Mouse (Mus musculus) CH12.LX (cell line): Measurements from ENCODE around the gene Isyna1.

Source experiments
- CHD2 ChIP-seq: IDR thresholded peaks from 2 replicates; pipeline ENCODE4 v1.6.1; 2011; ENCODE audit warnings: low read length, improper control_type of control experiment
- CTCF ChIP-seq, 2 experiments: IDR thresholded peaks in 1 of 2; conservative IDR thresholded peaks in 1 of 2; 2 replicates each; pipeline ENCODE4 v1.5.1; 2011 to 2012; ENCODE audit warnings: low read depth in 2 of 2, low read length in 2 of 2, improper control_type of control experiment in 1 of 2, inconsistent platforms in 1 of 2, mild to moderate bottlenecking in 1 of 2, moderate library complexity in 1 of 2
- EP300 ChIP-seq: IDR thresholded peaks from 2 replicates; pipeline ENCODE4 v1.6.1; 2011; ENCODE audit warnings: low read length, improper control_type of control experiment
- KAT2A ChIP-seq: IDR thresholded peaks from 2 replicates; pipeline ENCODE4 v1.6.1; 2012; ENCODE audit warnings: low read length, improper control_type of control experiment, inconsistent platforms; ENCODE audit not compliant: insufficient replicate concordance
- MAX ChIP-seq: IDR thresholded peaks from 2 replicates; pipeline ENCODE4 v1.6.1; 2011; ENCODE audit warnings: low read length, improper control_type of control experiment
- MEF2A ChIP-seq: IDR thresholded peaks from 2 replicates; pipeline ENCODE4 v1.6.1; 2014; ENCODE audit warnings: low read depth, mild to moderate bottlenecking, inconsistent platforms, low read length, improper control_type of control experiment, borderline replicate concordance
- MYC ChIP-seq: IDR thresholded peaks from 2 replicates; pipeline ENCODE4 v1.6.1; 2011; ENCODE audit warnings: low read depth, mild to moderate bottlenecking, improper control_type of control experiment, low read length
- NRF1 ChIP-seq: IDR thresholded peaks from 2 replicates; pipeline ENCODE4 v1.6.1; 2014; ENCODE audit warnings: low read depth, mild to moderate bottlenecking, inconsistent platforms, low read length, improper control_type of control experiment, moderate library complexity
- POLR2A ChIP-seq: IDR thresholded peaks from 2 replicates; pipeline ENCODE4 v1.6.1; 2011; ENCODE audit warnings: low read depth, mild to moderate bottlenecking, improper control_type of control experiment, low read length
- RCOR1 ChIP-seq: conservative IDR thresholded peaks from 2 replicates; pipeline ENCODE4 v1.6.1; 2012; ENCODE audit warnings: low read depth, mild to moderate bottlenecking, inconsistent platforms, low read length, improper control_type of control experiment
- SIN3A ChIP-seq: IDR thresholded peaks from 2 replicates; pipeline ENCODE4 v1.6.1; 2012; ENCODE audit warnings: low read length, improper control_type of control experiment, inconsistent platforms
- USF1 ChIP-seq: IDR thresholded peaks from 2 replicates; pipeline ENCODE4 v1.6.1; 2014; ENCODE audit warnings: low read depth, mild to moderate bottlenecking, inconsistent platforms, low read length, improper control_type of control experiment

GRCm38 (mm10) chr8:70593961-70594609 is at the start of gene Isyna1:
- TF ChIP-seq CHD2 (peak; percentile 61), RCOR1 (peak; percentile 57; the same call in 1 of the 2 replicates), SIN3A (peak; percentile 88; the same call in 1 of the 2 replicates), CTCF (conservative IDR thresholded peaks at IDR 0.05 in 1 of 2, IDR thresholded peaks at IDR 0.05 in 1 of 2; ENCODE audit: low read depth in 2 of 2, low read length in 2 of 2) (no peak), MAX (peak; percentile 75), MYC (peak; percentile 64; the same call in 1 of the 2 replicates), MEF2A (no peak; the same call in 1 of the 2 replicates), KAT2A (0 out of 2 replicates have a peak, but pooled peaks have one; percentile 64), NRF1 (peak; percentile 90), USF1 (no peak), POLR2A (peak; percentile 96), EP300 (no peak)
